In genomic region chr5:142824091-142824490, GRCm38 (mm10) we compare ENCODE assay signal across 8 mouse cellular contexts. TPM values are rescaled to one million over a fixed set of nuclear protein-coding genes. Genes with fewer than 3 reads are reported as not detected.
A peak's percentile ranks its signal among the peaks of the same experiment; 100 is the strongest.
DNase-seq lines count a peak whose midpoint lies in the region; ATAC-seq and TF ChIP-seq lines count a peak whose summit lies in the region.

No protein-coding gene starts in this region.

- DNase-seq in kidney, adult 11 months: peak; percentile 28
- no peak for DNase-seq in kidney, postnatal 14 days
- no peak for DNase-seq in hindbrain, embryonic 14.5 days (ENCODE audit: low spot score)
- no peak for DNase-seq in midbrain, postnatal 0 days (ENCODE audit: low spot score)
- no peak for DNase-seq in ovary, adult 18-20 months (ENCODE audit: low spot score)
- no peak for DNase-seq in frontal cortex, adult 2 months (ENCODE audit: extremely low spot score in 1 of 2, low spot score in 1 of 2)
- no peak for DNase-seq in urinary bladder, postnatal 10 days (ENCODE audit: low spot score)

- no peaks in the 10 kb centered on the region; the same call in 1 of the 2 replicates for H3K4me1 ChIP-seq in brown adipose tissue, adult 24 weeks (ENCODE audit: control insufficient read depth, insufficient read depth, insufficient read length, low read length)
- H3K4me1 ChIP-seq in hindbrain, embryonic 14.5 days (replicated peaks; ENCODE audit: control insufficient read depth, insufficient read depth, low read length): peaks cover 31% of the 10 kb centered on the region
- peaks cover 27% of the 10 kb centered on the region for H3K4me1 ChIP-seq in midbrain, postnatal 0 days (ENCODE audit: insufficient read depth, low read length)

- no peaks in the 10 kb centered on the region for H3K27me3 ChIP-seq in hindbrain, embryonic 14.5 days (ENCODE audit: control insufficient read depth, insufficient read depth, low read length)
- no peaks in the 10 kb centered on the region for H3K27me3 ChIP-seq in midbrain, postnatal 0 days (ENCODE audit: insufficient read depth, low read length)

- peak overlapping the region; percentile 100 for H3K9ac ChIP-seq in hindbrain, embryonic 14.5 days
- peak overlapping the region; percentile 86 for H3K9ac ChIP-seq in midbrain, postnatal 0 days (replicated peaks; ENCODE audit: low read length, poor library complexity, severe bottlenecking)

- no peak for TF ChIP-seq CTCF in midbrain, postnatal 0 days (IDR thresholded peaks at IDR 0.05)

- no peaks in the 10 kb centered on the region for H3K36me3 ChIP-seq in hindbrain, embryonic 14.5 days (replicated peaks; ENCODE audit: control insufficient read depth, insufficient read depth)
- no peaks in the 10 kb centered on the region for H3K36me3 ChIP-seq in midbrain, postnatal 0 days (ENCODE audit: insufficient read depth, low read length)

- H3K27ac ChIP-seq in brown adipose tissue, adult 24 weeks (replicated peaks; ENCODE audit: low read depth, low read length): peak overlapping the region; percentile 18; the same call in 1 of the 2 replicates
- H3K27ac ChIP-seq in hindbrain, embryonic 14.5 days: peak overlapping the region; percentile 100
- H3K27ac ChIP-seq in midbrain, postnatal 0 days (ENCODE audit: low read depth, low read length): peak overlapping the region; percentile 100

- no peak for ATAC-seq in hindbrain, embryonic 14.5 days (ENCODE audit: low FRiP score)
- no peak for ATAC-seq in midbrain, postnatal 0 days (ENCODE audit: low FRiP score)

- peak overlapping the region; percentile 99 for H3K4me2 ChIP-seq in hindbrain, embryonic 14.5 days (replicated peaks)
- peak overlapping the region; percentile 95 for H3K4me2 ChIP-seq in midbrain, postnatal 0 days (ENCODE audit: low read depth, low read length, poor library complexity, severe bottlenecking)

- no peaks in the 10 kb centered on the region for H3K9me3 ChIP-seq in hindbrain, embryonic 14.5 days (ENCODE audit: control insufficient read depth, low read length)
- no peaks in the 10 kb centered on the region for H3K9me3 ChIP-seq in midbrain, postnatal 0 days (ENCODE audit: low read length)

- H3K4me3 ChIP-seq in brown adipose tissue, adult 24 weeks (ENCODE audit: insufficient read depth, low read depth, low read length): 0 out of 2 replicates have a peak overlapping the region, but pooled peaks have one; percentile 88
- peak overlapping the region; percentile 98 for H3K4me3 ChIP-seq in hindbrain, embryonic 14.5 days (replicated peaks; ENCODE audit: low read length)
- peak overlapping the region; percentile 98; the same call in 1 of the 2 replicates for H3K4me3 ChIP-seq in midbrain, postnatal 0 days (ENCODE audit: low read depth, low read length)

- WGBS in hindbrain, embryonic 14.5 days: 13% methylated on average over 6 of the region's 6 CpGs
- 18% methylated on average over 6 of the region's 6 CpGs for WGBS in midbrain, postnatal 0 days

RNA-seq across cellular contexts. Expression of gene Tnrc18, which starts 6.6 kb away (rescaled TPM):
- polyA plus RNA-seq in brown adipose tissue, adult 24 weeks (2012; ENCODE audit: insufficient read depth, insufficient read length, missing spikeins): 10.6 and 13.2 TPM in 2 replicates
- polyA plus RNA-seq in hindbrain, embryonic 14.5 days (2014; fragmentation: Nextera tagmentation; extraction: Ambion mirVana): 34.1 and 38.9 TPM in 2 replicates
- 114 and 142 TPM in 2 replicates for total RNA-seq in midbrain, postnatal 0 days (2014; rRNA removed)
- polyA plus RNA-seq in midbrain, postnatal 0 days (2015; fragmentation: Nextera tagmentation; extraction: Ambion mirVana): 17.4 and 19.4 TPM in 2 replicates
- 38.1 and 38.2 TPM in 2 replicates for polyA plus RNA-seq in frontal cortex, adult 2 months (2012; rRNA removed)

Comparison
In these comparisons a context has a peak if more than half of its experiments do, and no peak if none do; other contexts are left out.
1. H3K27ac ChIP-seq: peak in every context shown above with its lines; median percentile 100 in hindbrain, embryonic 14.5 days; 100 in midbrain, postnatal 0 days; 18 in brown adipose tissue, adult 24 weeks.